Mouse (Mus musculus): ENCODE data around the gene Amph. TPM values are rescaled to one million over a fixed set of nuclear protein-coding genes. Genes with fewer than 3 reads are reported as not detected.
"Not testable (repeated sequence)": the region's sequence is repeated elsewhere in the genome, so short reads cannot be mapped to it uniquely, and the experiment has no call there.

The Amph gene
- polyA plus RNA-seq, 1 experiment: 0.59 TPM

DNA sequence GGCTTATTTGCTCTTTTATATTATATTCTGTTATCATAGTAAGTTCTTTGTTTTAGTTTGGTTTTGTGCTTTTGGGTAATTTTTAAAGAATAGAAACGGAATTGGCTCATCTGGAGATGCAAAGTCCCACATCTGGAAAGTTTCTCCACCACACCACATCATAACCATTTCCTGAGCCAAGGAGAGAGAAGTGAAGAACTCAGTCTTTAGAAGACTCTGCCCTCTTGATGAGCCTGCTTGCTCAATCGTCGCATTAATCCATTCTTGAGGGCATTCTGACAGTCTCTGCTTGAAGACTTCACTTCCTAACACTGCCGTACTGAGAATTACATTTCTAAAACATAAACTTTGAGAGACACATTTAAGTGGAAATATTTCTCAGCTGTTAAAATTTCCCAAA is 133.9 kb downstream of the Amph start:
- Histone ChIP-seq H3K4me3 (ENCODE audit: insufficient read depth, low read depth, low read length) (no peak overlapping the region), H3K27ac (replicated peaks; ENCODE audit: low read depth, low read length) (no peak overlapping the region), H3K4me1 (ENCODE audit: control insufficient read depth, insufficient read depth, insufficient read length, low read length) (no peaks in the 10 kb centered on the region)

DNA sequence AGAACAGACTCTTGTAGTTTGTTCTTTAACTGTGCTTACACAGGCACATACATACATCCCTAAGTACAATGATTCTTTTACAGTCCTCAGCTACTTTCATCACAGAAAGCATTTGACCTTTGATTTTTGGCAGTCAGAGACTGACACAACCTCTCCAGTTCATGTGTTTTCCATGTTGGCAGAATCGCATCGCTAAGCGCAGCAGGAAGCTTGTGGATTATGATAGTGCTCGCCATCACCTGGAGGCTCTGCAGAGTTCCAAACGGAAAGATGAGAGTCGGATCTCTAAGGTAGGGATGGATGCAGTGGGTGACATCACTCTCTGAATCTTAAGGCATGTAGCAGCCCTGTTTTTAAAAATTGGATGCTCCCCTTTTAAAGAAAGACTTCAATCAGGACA is 146.6 kb downstream of the Amph start:
- H3K4me1 ChIP-seq (ENCODE audit: control insufficient read depth, insufficient read depth, insufficient read length, low read length): no peaks in the 10 kb centered on the region
- H3K4me3 ChIP-seq (ENCODE audit: insufficient read depth, low read depth, low read length): no peak overlapping the region
- H3K27ac ChIP-seq (replicated peaks; ENCODE audit: low read depth, low read length): no peak overlapping the region

- Histone ChIP-seq H3K4me3 (ENCODE audit: insufficient read depth, low read depth, low read length) (no peak overlapping the region), H3K4me1 (ENCODE audit: control insufficient read depth, insufficient read depth, insufficient read length, low read length) (no peaks in the 10 kb centered on the region), H3K27ac (replicated peaks; ENCODE audit: low read depth, low read length) (no peak overlapping the region)
Measured at GRCm38 (mm10) chr13:19097117-19097516, 149.1 kb downstream of the Amph start.

GRCm38 (mm10) chr13:19101889-19102402 is 153.9 kb downstream of the Amph start:
- H3K4me3 ChIP-seq (ENCODE audit: insufficient read depth, low read depth, low read length): no peak overlapping the region
- H3K4me1 ChIP-seq (ENCODE audit: control insufficient read depth, insufficient read depth, insufficient read length, low read length): no peaks in the 10 kb centered on the region
- no peak overlapping the region for H3K27ac ChIP-seq (replicated peaks; ENCODE audit: low read depth, low read length)

DNA sequence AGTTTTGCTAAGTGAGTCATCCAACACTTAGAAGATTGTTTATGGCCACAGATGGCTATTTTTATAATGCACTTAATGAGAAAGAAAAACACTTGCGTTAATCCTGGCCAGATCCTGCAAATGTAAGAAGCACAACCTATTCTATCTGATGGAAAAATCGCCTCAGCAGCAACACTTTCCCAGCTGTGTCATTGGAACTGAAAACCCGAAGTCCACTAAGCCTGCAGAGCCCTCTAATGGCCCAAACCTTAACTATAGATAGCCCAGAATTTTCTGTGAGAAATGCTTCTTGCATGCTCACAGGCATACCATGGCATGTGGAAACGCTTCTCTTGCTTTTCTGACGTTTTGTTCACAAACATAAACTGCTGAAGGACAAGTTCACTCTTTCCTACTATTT is 158.4 kb downstream of the Amph start:
- no peaks in the 10 kb centered on the region for H3K4me1 ChIP-seq (ENCODE audit: control insufficient read depth, insufficient read depth, insufficient read length, low read length)
- H3K27ac ChIP-seq (replicated peaks; ENCODE audit: low read depth, low read length): no peak overlapping the region
- H3K4me3 ChIP-seq (ENCODE audit: insufficient read depth, low read depth, low read length): no peak overlapping the region

- Histone ChIP-seq H3K27ac (replicated peaks; ENCODE audit: low read depth, low read length) (no peak overlapping the region), H3K4me3 (ENCODE audit: insufficient read depth, low read depth, low read length) (no peak overlapping the region), H3K4me1 (ENCODE audit: control insufficient read depth, insufficient read depth, insufficient read length, low read length) (no peaks in the 10 kb centered on the region)
Measured at GRCm38 (mm10) chr13:19109331-19109730, 161.3 kb downstream of the Amph start.

- H3K4me1 ChIP-seq (ENCODE audit: control insufficient read depth, insufficient read depth, insufficient read length, low read length): no peaks in the 10 kb centered on the region
- no peak overlapping the region for H3K27ac ChIP-seq (replicated peaks; ENCODE audit: low read depth, low read length)
- H3K4me3 ChIP-seq (ENCODE audit: insufficient read depth, low read depth, low read length): no peak overlapping the region
Measured at GRCm38 (mm10) chr13:19113034-19113922, 165.3 kb downstream of the Amph start.

DNA sequence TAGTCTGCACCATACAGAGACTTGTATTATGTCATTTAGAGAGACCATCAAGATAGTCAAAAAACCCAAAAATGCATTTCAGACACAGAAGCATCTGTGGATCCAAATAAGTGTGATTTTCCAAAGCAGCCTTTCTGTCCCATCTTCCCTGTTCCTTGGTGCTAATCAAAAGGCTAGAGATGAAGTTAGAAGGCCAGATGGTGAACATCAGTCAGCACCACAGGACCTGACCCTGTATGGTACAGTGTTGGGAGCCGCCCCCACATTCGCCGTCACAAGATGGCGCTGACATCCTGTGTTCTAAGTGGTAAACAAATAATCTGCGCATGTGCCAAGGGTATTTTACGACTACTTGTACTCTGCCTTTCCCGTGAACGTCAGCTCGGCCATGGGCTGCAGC is 166.8 kb downstream of the Amph start:
- H3K4me1 ChIP-seq (ENCODE audit: control insufficient read depth, insufficient read depth, insufficient read length, low read length); H3K4me3 ChIP-seq (ENCODE audit: insufficient read depth, low read depth, low read length); H3K27ac ChIP-seq (replicated peaks; ENCODE audit: low read depth, low read length): not testable (repeated sequence)

DNA sequence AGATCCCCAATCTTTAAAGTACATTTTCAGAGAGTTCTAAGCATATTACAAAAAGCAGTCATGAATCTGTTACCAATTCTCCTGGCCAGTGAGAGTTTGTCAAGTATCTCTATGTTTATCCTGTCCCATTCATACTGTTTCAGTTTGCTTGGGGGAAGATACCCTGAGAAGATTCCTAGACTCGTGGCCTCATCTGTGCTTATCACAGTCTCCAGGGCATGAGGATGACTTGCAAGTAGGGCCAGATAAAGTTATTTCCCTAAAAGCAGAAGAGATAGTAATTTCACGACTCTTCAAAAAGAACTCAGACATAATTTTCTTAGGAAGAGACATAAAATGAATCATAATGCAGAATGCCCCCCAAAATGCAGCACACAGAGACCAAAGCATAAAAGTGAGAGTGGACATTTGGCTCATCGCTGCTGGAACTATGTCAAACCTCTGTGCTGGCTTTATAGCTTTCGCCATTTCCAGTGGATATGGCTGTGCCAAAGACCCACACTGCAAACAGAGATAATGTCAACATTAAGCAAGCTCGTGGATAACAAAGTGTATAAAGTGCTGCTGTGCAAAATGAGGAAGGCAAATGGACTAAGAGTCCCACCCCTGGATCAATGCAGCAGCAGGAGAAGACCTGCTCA is 179.0 kb downstream of the Amph start:
- no peaks in the 10 kb centered on the region for H3K4me1 ChIP-seq (ENCODE audit: control insufficient read depth, insufficient read depth, insufficient read length, low read length)
- H3K27ac ChIP-seq (replicated peaks; ENCODE audit: low read depth, low read length): no peak overlapping the region
- no peak overlapping the region for H3K4me3 ChIP-seq (ENCODE audit: insufficient read depth, low read depth, low read length)

DNA sequence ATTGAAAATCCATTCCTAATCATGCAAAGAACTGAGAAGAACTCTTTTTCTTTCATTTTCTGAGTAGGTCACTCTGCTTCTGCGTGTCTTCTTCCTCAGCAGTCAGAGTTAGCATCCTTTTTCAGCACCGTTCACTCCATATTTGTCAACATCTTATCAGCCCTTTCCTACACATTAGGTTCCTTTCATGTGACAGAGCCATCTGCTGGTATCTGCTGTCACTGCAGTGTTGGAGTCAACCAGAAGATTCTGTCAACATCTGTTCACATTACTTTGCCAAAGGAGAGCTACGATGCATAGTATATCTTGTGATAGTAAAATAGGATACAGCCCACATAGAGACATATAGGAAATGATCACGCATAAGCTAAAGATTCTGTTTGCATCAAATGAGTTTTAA is 185.8 kb downstream of the Amph start:
- Histone ChIP-seq H3K4me3 (ENCODE audit: insufficient read depth, low read depth, low read length) (no peak overlapping the region), H3K27ac (replicated peaks; ENCODE audit: low read depth, low read length) (no peak overlapping the region), H3K4me1 (ENCODE audit: control insufficient read depth, insufficient read depth, insufficient read length, low read length) (no peaks in the 10 kb centered on the region)

GRCm38 (mm10) chr13:19137212-19137611 is 189.2 kb downstream of the Amph start:
- Histone ChIP-seq H3K27ac (replicated peaks; ENCODE audit: low read depth, low read length) (no peak overlapping the region), H3K4me3 (ENCODE audit: insufficient read depth, low read depth, low read length) (no peak overlapping the region), H3K4me1 (ENCODE audit: control insufficient read depth, insufficient read depth, insufficient read length, low read length) (no peaks in the 10 kb centered on the region)

DNA sequence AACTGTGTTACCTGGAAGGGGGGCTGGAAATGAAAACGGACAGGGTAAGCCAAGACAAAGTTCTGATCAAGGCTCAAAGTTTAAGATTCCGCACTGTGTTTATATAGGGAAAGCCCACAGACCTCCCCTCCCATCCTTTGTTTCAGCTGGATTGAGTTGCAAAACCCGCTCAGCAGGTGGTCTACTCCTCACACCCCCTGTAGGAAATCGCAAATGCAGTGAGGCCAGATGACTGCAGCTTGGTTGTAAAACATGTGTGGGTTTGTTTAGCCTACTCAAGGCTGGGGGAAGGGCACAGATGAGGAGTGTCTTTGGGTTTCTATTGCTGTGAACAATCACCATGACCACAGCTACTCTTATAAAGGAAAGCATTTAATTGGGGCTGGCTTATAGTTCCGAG is 189.9 kb downstream of the Amph start:
- Histone ChIP-seq H3K4me1 (ENCODE audit: control insufficient read depth, insufficient read depth, insufficient read length, low read length) (no peaks in the 10 kb centered on the region), H3K4me3 (ENCODE audit: insufficient read depth, low read depth, low read length) (no peak overlapping the region), H3K27ac (replicated peaks; ENCODE audit: low read depth, low read length) (no peak overlapping the region)

DNA sequence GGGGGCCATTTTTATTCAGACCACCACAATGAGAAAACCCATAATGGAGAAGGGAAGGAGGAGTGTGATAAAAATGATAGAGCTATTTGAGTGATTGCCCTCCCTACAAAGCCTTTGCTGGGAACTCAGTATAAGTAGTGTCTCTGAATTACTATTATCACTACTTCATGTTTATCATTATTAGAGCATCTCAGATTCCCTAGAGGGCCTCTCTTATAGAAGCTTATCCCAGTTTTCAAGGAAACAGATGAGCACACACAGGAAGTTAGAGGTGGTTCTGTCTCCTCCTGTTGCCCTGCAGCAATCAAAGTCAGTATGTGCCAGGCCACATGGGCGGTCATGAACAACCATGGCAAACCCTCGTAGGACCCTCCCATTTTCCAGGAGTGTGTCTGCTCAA is 190.5 kb downstream of the Amph start:
- Histone ChIP-seq H3K27ac (replicated peaks; ENCODE audit: low read depth, low read length) (no peak overlapping the region), H3K4me1 (ENCODE audit: control insufficient read depth, insufficient read depth, insufficient read length, low read length) (no peaks in the 10 kb centered on the region), H3K4me3 (ENCODE audit: insufficient read depth, low read depth, low read length) (no peak overlapping the region)

DNA sequence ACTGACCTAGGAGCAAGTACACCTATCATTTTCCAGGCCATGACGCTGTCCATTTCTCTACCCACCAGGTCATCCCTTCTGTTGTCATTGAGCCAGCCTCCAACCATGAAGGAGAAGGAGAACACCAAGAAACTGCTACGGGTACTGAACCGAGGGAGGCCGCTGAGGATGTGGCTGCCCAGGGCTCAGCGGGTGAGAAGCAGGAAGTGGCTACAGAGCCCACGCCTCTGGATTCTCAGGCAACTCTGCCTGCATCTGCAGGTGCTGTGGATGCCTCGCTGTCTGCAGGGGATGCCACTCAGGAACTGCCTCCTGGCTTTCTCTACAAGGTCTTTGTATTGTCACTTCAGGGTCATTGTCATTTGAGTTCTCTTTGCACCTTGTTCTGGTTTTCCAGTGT is 191.1 kb downstream of the Amph start:
- H3K4me1 ChIP-seq (ENCODE audit: control insufficient read depth, insufficient read depth, insufficient read length, low read length): no peaks in the 10 kb centered on the region
- H3K4me3 ChIP-seq (ENCODE audit: insufficient read depth, low read depth, low read length): no peak overlapping the region
- no peak overlapping the region for H3K27ac ChIP-seq (replicated peaks; ENCODE audit: low read depth, low read length)

- Histone ChIP-seq H3K27ac (replicated peaks; ENCODE audit: low read depth, low read length) (no peak overlapping the region), H3K4me3 (ENCODE audit: insufficient read depth, low read depth, low read length) (no peak overlapping the region), H3K4me1 (ENCODE audit: control insufficient read depth, insufficient read depth, insufficient read length, low read length) (no peaks in the 10 kb centered on the region)
Measured at GRCm38 (mm10) chr13:19139771-19140170, 191.8 kb downstream of the Amph start.

DNA sequence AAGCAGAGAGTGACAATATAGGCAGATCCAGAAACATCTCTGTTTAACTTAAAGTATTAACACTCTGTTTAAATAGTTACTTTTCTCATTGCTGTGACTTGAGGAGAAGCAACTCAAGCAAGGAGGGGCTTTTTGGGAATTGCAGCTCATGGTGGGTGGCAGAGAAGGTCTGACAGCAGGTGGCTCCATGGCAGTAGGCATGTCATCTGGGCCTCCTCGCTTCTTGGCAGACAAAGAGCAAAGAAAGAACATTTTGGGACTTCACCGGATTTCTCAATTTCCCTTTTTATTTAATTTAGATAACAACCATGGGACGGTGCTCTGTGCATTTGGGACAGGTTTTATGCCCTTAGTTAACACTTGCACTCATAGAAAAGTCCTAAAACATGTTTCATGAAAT is 195.8 kb downstream of the Amph start:
- Histone ChIP-seq H3K4me3 (ENCODE audit: insufficient read depth, low read depth, low read length) (no peak overlapping the region), H3K27ac (replicated peaks; ENCODE audit: low read depth, low read length) (no peak overlapping the region), H3K4me1 (ENCODE audit: control insufficient read depth, insufficient read depth, insufficient read length, low read length) (no peaks in the 10 kb centered on the region)

All from brown adipose tissue, adult 24 weeks (tissue).